Mouse (Mus musculus) cerebellum, postnatal 14 days (tissue): ENCODE data around the gene Cd83.

Source experiments
- DNase-seq, 2 experiments: peaks; one replicate each; pipeline ENCODE4 v3.0.0; 2021; ENCODE audit warnings: mixed read lengths in 2 of 2

Cd83 gene

GRCm38 (mm10) chr13:43784725-43785711, at the start of gene Cd83:
Cd83 (plus strand) TSS chr13:43784775.
- peak; percentile 60 to 66 for DNase-seq

DNA sequence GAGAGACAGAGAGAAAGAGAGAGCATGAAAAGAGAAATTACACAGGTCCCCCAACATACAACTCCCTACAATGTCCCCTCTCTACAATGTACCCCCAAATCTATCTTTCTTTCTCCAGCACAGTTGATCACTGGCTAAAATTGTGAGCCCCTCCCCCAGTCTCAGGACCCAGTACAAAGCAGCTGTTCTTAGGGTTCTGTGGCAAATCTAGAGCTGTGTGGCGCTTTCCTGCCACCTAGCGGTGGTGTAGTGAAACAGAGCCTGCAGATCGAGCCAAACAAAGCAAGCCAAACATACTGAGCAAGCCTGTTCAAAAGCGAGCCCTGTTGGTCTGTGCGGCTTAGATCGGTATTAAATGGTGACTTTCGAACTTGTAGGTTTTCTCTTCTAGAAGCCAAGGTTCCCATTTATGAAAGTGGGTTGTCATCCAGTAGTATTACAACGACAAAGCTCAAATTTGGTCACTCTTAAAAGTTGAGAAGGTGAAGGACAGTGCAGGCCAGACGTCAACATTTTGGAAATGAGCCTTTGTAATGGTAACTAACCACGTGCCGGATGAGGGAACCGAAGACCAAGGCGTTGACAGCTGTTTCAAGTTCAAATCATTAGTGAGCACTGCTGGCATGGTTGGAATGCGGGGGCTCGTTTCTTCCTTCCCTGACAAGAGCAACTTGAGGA, 44.8 kb upstream of the Cd83 start:
- peak; percentile 87 to 91 for DNase-seq

GRCm38 (mm10) chr13:43740276-43740608, 44.3 kb upstream of the Cd83 start:
- no peak for DNase-seq

GRCm38 (mm10) chr13:43742677-43743076, 41.9 kb upstream of the Cd83 start:
- DNase-seq, result no peak

- no peak for DNase-seq
These were observed 40.3 kb upstream of the Cd83 start for GRCm38 (mm10) chr13:43744259-43744658.

- no peak for DNase-seq
These were observed 34.3 kb upstream of the Cd83 start for GRCm38 (mm10) chr13:43750301-43750700.

GRCm38 (mm10) chr13:43750966-43751365, 33.6 kb upstream of the Cd83 start:
- no peak for DNase-seq

GRCm38 (mm10) chr13:43752407-43752806, 32.2 kb upstream of the Cd83 start:
- DNase-seq, result no peak

- no peak for DNase-seq
These were observed 30.9 kb upstream of the Cd83 start for GRCm38 (mm10) chr13:43753652-43754051.

DNA sequence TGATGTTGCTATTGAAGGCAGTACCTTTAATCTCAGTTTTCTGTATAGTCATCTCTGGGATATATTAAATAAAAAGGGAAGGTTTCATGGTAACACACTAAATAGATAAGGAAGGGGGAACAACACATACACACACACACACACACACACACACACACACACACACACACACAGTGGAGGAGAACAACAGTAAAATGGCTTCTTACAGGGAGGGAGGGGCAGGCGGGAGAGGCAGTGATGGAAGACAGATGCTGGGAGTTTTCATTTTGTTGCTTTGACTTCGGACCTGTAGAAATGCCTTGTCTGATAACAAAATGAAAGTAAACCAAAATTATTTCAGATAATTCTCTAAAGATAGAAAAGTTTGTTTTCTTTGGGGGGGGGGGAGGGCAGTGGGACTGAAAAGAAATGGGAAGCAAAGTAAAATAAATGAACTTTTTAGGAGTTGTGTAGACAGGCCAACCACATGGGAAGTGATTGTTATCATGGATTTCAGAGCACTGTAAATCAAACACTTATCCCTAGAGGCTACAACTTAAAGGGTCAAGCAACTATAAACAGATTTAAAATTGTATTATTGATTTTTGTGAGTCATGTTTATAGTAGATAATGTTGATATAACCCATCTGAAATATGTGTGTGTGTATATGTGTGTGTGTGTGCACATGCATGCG, 30.0 kb upstream of the Cd83 start:
- DNase-seq, result no peak

- DNase-seq, result no peak
These were observed 29.0 kb upstream of the Cd83 start for GRCm38 (mm10) chr13:43755573-43755972.

- no peak for DNase-seq
These were observed 23.3 kb upstream of the Cd83 start for GRCm38 (mm10) chr13:43761156-43761855.

DNA sequence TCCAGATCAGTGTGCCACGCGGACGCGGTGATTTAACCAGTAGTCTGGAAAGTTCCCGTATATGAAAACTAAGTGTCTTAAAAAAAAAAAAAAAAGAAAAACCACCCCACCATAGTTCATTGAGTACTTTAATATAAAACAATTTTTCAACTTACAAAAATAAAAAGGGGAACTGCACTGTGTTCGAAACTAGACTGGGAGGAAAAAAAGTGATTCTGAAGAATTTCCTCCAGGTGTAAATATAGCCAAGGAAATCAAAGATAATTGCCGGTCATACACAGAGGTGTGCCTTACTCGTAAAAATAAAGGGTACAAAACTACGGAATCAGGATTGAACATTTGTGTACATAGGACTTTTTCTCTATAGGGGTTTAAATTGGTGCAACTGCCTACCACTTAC, 21.7 kb upstream of the Cd83 start:
- DNase-seq, result no peak

- DNase-seq, result no peak
These were observed 21.1 kb upstream of the Cd83 start for GRCm38 (mm10) chr13:43763301-43763994.

GRCm38 (mm10) chr13:43763995-43764579, 20.5 kb upstream of the Cd83 start:
- peak; percentile 92 to 93 for DNase-seq

DNA sequence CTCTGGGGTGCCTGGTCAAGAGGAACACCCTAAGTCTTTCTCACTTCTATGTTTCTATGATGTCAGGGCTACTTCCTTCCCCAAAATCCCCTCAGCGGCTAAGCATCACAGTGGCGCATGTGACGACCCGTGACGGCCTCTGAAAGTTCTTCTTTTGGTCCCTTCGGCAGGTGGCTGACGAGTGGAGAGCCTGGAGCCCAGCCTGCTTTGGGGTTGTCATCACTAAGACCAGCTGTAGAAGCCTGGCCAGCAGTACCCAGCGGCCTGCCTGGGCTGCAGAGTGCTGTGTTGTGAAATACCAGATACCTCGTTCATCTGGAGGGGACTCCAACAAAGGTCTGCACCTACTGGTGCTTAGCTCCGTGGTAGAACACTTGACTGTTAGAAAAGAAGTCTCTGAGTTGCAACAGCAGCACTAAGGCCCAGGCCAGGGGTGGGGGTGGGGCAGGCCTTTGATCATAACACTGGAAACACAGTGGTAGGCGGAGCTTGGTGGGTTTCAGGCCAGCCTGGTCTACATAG, 19.2 kb upstream of the Cd83 start:
- no peak for DNase-seq

- DNase-seq, result no peak
These were observed 17.5 kb upstream of the Cd83 start for GRCm38 (mm10) chr13:43766786-43767680.

GRCm38 (mm10) chr13:43773020-43773419, 11.6 kb upstream of the Cd83 start:
- DNase-seq, result no peak

DNA sequence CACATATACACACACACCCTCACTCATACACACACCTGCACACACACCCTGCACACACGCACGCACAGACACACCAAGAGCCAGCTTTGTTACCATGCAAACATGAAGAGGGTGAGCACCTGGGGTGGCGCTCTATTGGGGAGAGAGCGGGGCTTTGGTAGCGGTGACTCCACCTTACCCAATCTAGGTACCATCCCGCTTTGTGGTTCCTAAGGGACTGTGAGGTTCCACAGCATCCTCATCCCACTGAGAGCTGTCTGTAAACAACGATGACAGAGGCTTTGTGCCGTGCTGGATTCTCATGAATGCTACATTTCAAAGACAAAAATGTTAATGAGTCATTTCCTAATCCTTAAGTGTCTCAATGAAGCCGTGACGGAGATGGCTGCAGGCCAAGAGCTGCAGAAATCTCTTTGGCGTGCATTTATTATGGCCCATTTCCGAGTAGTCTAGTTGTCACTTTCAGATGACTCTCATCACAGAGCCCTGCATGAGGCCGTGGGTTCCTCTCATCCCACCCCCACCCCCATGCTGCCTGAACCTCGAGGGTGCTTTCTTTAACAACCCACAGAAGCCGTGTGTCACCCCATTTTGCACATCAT, 10.5 kb upstream of the Cd83 start:
- peak; percentile 63 to 65 for DNase-seq
